In genomic region chr5:148152600-148153402, GRCm38 (mm10) we compare ENCODE assay signal across 15 mouse cellular contexts.
A peak's percentile ranks its signal among the peaks of the same experiment; 100 is the strongest.
DNase-seq lines count a peak whose midpoint lies in the region; ATAC-seq and TF ChIP-seq lines count a peak whose summit lies in the region.
"Had no signal": no experiment of that assay in that cellular context is flagged by ENCODE, and none has a peak within 500 bp of the region (broad histone marks: within the 10 kb centered on the region; RNA-seq: fewer than 3 reads in every experiment).

No protein-coding gene starts in this region.

- H3K4me1 ChIP-seq in lung, embryonic 14.5 days (ENCODE audit: insufficient read depth) = no peaks in the 10 kb centered on the region
- peaks cover 19% of the 10 kb centered on the region for H3K4me1 ChIP-seq in forebrain, embryonic 15.5 days
- peaks cover 25% of the 10 kb centered on the region for H3K4me1 ChIP-seq in neural tube, embryonic 15.5 days
- H3K4me1 ChIP-seq: embryonic facial prominence, embryonic 15.5 days had no signal

- peak overlapping the region; percentile 35 for H3K4me2 ChIP-seq in lung, embryonic 14.5 days
- peak overlapping the region; percentile 24 for H3K4me2 ChIP-seq in forebrain, embryonic 15.5 days (replicated peaks)
- H3K4me2 ChIP-seq in neural tube, embryonic 15.5 days = peak overlapping the region; percentile 36
- H3K4me2 ChIP-seq: embryonic facial prominence, embryonic 15.5 days; limb, embryonic 13.5 days had no signal

- H3K27me3 ChIP-seq in lung, embryonic 14.5 days (ENCODE audit: insufficient read depth, low read length) = no peaks in the 10 kb centered on the region
- no peaks in the 10 kb centered on the region for H3K27me3 ChIP-seq in forebrain, embryonic 15.5 days
- no peaks in the 10 kb centered on the region for H3K27me3 ChIP-seq in neural tube, embryonic 15.5 days (replicated peaks)
- H3K27me3 ChIP-seq: embryonic facial prominence, embryonic 15.5 days had no signal

- peak; percentile 63; the same call in 1 of the 2 replicates for ATAC-seq in lung, embryonic 14.5 days (ENCODE audit: insufficient read depth)
- peak; percentile 47; the same call in 1 of the 2 replicates for ATAC-seq in forebrain, embryonic 15.5 days (replicated peaks)
- ATAC-seq in neural tube, embryonic 15.5 days (ENCODE audit: low FRiP score) = peak; percentile 62
- ATAC-seq: intestine, postnatal 0 days had no signal

- no peaks in the 10 kb centered on the region for H3K36me3 ChIP-seq in lung, embryonic 14.5 days (ENCODE audit: insufficient read depth)
- no peaks in the 10 kb centered on the region for H3K36me3 ChIP-seq in forebrain, embryonic 15.5 days
- no peaks in the 10 kb centered on the region for H3K36me3 ChIP-seq in neural tube, embryonic 15.5 days
- H3K36me3 ChIP-seq: embryonic facial prominence, embryonic 15.5 days; limb, embryonic 13.5 days had no signal

- 35% methylated on average over 13 of the region's 13 CpGs for WGBS in lung, embryonic 14.5 days
- 28% methylated on average over 13 of the region's 13 CpGs for WGBS in forebrain, embryonic 15.5 days
- 28% methylated on average over 13 of the region's 13 CpGs for WGBS in neural tube, embryonic 15.5 days

- peak; percentile 20 for DNase-seq in lung, embryonic 14.5 days
- no peak for DNase-seq in lung, postnatal 14 days
- peak; percentile 52 for DNase-seq in hindlimb bud, embryonic 11.5 days (ENCODE audit: extremely low spot score, low read depth, low spot score)
- DNase-seq in urinary bladder, postnatal 25 days (ENCODE audit: low spot score) = no peak
- DNase-seq in thymus, postnatal 14 days = no peak
- DNase-seq: adrenal gland, postnatal 10 days; cerebellum, adult 11-12 months; right cerebral cortex, postnatal 4 days had no signal

- H3K9ac ChIP-seq in lung, embryonic 14.5 days = no peak overlapping the region
- no peak overlapping the region for H3K9ac ChIP-seq in forebrain, embryonic 15.5 days (replicated peaks)
- no peak overlapping the region for H3K9ac ChIP-seq in neural tube, embryonic 15.5 days (replicated peaks)
- H3K9ac ChIP-seq: embryonic facial prominence, embryonic 15.5 days; limb, embryonic 13.5 days had no signal

- H3K9me3 ChIP-seq in lung, embryonic 14.5 days (ENCODE audit: low read depth, low read length) = peaks cover 3% of the 10 kb centered on the region; the same call in 1 of the 2 replicates
- H3K9me3 ChIP-seq in forebrain, embryonic 15.5 days = no peaks in the 10 kb centered on the region
- H3K9me3 ChIP-seq in neural tube, embryonic 15.5 days (replicated peaks) = no peaks in the 10 kb centered on the region
- H3K9me3 ChIP-seq: embryonic facial prominence, embryonic 15.5 days had no signal

- H3K4me3 ChIP-seq in lung, embryonic 14.5 days (ENCODE audit: low read depth, low read length) = no peak overlapping the region
- H3K4me3 ChIP-seq in forebrain, embryonic 15.5 days = 0 out of 2 replicates have a peak overlapping the region, but pooled peaks have one; percentile 7
- no peak overlapping the region for H3K4me3 ChIP-seq in neural tube, embryonic 15.5 days (replicated peaks)
- H3K4me3 ChIP-seq: embryonic facial prominence, embryonic 15.5 days; layer of hippocampus, adult 2 months; limb, embryonic 13.5 days had no signal

- no peak overlapping the region for H3K27ac ChIP-seq in lung, embryonic 14.5 days (ENCODE audit: low read depth)
- H3K27ac ChIP-seq in forebrain, embryonic 15.5 days (replicated peaks) = no peak overlapping the region; the same call in 1 of the 2 replicates
- H3K27ac ChIP-seq in neural tube, embryonic 15.5 days (replicated peaks) = peak overlapping the region; percentile 70
- H3K27ac ChIP-seq: embryonic facial prominence, embryonic 15.5 days; layer of hippocampus, adult 2 months; limb, embryonic 13.5 days; stomach, postnatal 0 days had no signal

- no peak for TF ChIP-seq CTCF in lung, embryonic 14.5 days (IDR thresholded peaks at IDR 0.05; ENCODE audit: low read depth)

Comparison
In these comparisons a context has a peak if more than half of its experiments do, and no peak if none do; other contexts are left out.
1. DNase-seq: peak in lung, embryonic 14.5 days (single experiment) and hindlimb bud, embryonic 11.5 days (single experiment); none in lung, postnatal 14 days (single experiment), urinary bladder, postnatal 25 days (single experiment) and thymus, postnatal 14 days (single experiment).
2. Peak in every context shown above with its lines, with median percentiles within 50 percentile points of each other: ATAC-seq and H3K4me2 ChIP-seq.